Mouse (Mus musculus) cerebellum, adult 2 months (tissue): ENCODE data around the gene Rfc2. TPM values are rescaled to one million over a fixed set of nuclear protein-coding genes. Genes with fewer than 3 reads are reported as not detected.

Experiments used
- DNase-seq, 2 experiments: peaks; one replicate each; pipeline ENCODE4 v3.0.0; 2021
- H3K27ac ChIP-seq: fragments of 200-500 bp; 2 replicates; pipeline ENCODE4 v1.5.1; 2012; ENCODE audit warnings: low read length, control low read depth, inconsistent platforms; ENCODE audit not compliant: insufficient read depth
- H3K27me3 ChIP-seq: fragments of 200-500 bp; 2 replicates; pipeline ENCODE4 v1.6.1; 2012; ENCODE audit warnings: inconsistent platforms, mild to moderate bottlenecking, low read length, moderate library complexity; ENCODE audit not compliant: control insufficient read depth, insufficient read depth
- H3K4me1 ChIP-seq: fragments of 200-500 bp; 2 replicates; pipeline ENCODE4 v1.6.1; 2011; ENCODE audit warnings: low read length; ENCODE audit not compliant: control insufficient read depth, insufficient read depth
- H3K4me3 ChIP-seq: fragments of 200-500 bp; replicated peaks from 2 replicates; pipeline ENCODE3; 2011; ENCODE audit warnings: mild to moderate bottlenecking, low read depth, low read length, control low read depth; ENCODE audit not compliant: insufficient read depth
- CTCF ChIP-seq: fragments of 200-500 bp; IDR thresholded peaks from 2 replicates; pipeline ENCODE4 v1.5.1; 2011; ENCODE audit warnings: low read depth, mild to moderate bottlenecking, control low read depth, low read length, moderate library complexity, borderline replicate concordance; ENCODE audit not compliant: insufficient read depth
- POLR2A ChIP-seq: fragments of 200-500 bp; IDR thresholded peaks from 2 replicates; pipeline ENCODE4 v1.6.1; 2011; ENCODE audit warnings: low read length, control low read depth, borderline replicate concordance; ENCODE audit not compliant: insufficient read depth
- WGBS: fragments of 180-500 bp; shearing (Covaris S2); methylation state at CpG from one replicate; pipeline ENCODE4 v1.1.7; 2018; 5-methylcytosine and 5-hydroxymethylcytosine counted together
- polyA plus RNA-seq: library from polyadenylated mRNA; depleted of rRNA; stranded (reverse); fragments of >200 nt; gene quantifications from 2 replicates; pipeline ENCODE4 v1.2.3, GENCODE M21; 2012

Gene Rfc2
- polyA plus RNA-seq, 1 experiment: 116 TPM

- WGBS: 59% methylated on average over 8 of the region's 8 CpGs
Observed at GRCm38 (mm10) chr5:134568964-134569491, 12.1 kb upstream of the Rfc2 start.

GRCm38 (mm10) chr5:134571730-134572507 lies 9.2 kb upstream of the Rfc2 start:
- peak; percentile 44 to 67 for DNase-seq
- no peak for TF ChIP-seq CTCF
- no peak for TF ChIP-seq POLR2A

More at GRCm38 (mm10) chr5:134568964-134569491, 12.1 kb upstream of the Rfc2 start:
- H3K4me1 ChIP-seq: no peaks in the 10 kb centered on the region
- no peaks in the 10 kb centered on the region for H3K27me3 ChIP-seq
- DNase-seq: no peak
- no peak for TF ChIP-seq POLR2A
- no peak for TF ChIP-seq CTCF
- no peak overlapping the region for H3K27ac ChIP-seq
- no peak overlapping the region for H3K4me3 ChIP-seq

GRCm38 (mm10) chr5:134572508-134573214 lies 8.5 kb upstream of the Rfc2 start:
- Histone ChIP-seq H3K4me3 (no peak overlapping the region), H3K27me3 (no peaks in the 10 kb centered on the region), H3K4me1 (no peaks in the 10 kb centered on the region), H3K27ac (no peak overlapping the region)
- DNase-seq: no peak
- TF ChIP-seq CTCF: no peak
- no peak for TF ChIP-seq POLR2A
- WGBS: 35% methylated on average over 10 of the region's 10 CpGs

More at GRCm38 (mm10) chr5:134571730-134572507, 9.2 kb upstream of the Rfc2 start:
- Histone ChIP-seq H3K27me3 (no peaks in the 10 kb centered on the region), H3K4me3 (peak overlapping the region; percentile 95), H3K27ac (0 out of 2 replicates have a peak overlapping the region, but pooled peaks have one; percentile 51), H3K4me1 (no peaks in the 10 kb centered on the region)
- WGBS: under 1% methylated on average over 23 of the region's 23 CpGs

GRCm38 (mm10) chr5:134575833-134576232 lies 5.3 kb upstream of the Rfc2 start:
- no peaks in the 10 kb centered on the region for H3K4me1 ChIP-seq
- H3K27ac ChIP-seq: no peak overlapping the region
- H3K27me3 ChIP-seq: no peaks in the 10 kb centered on the region
- no peak overlapping the region for H3K4me3 ChIP-seq
- no peak for DNase-seq
- WGBS: 96% methylated on average over 5 of the region's 5 CpGs
- TF ChIP-seq CTCF: no peak
- TF ChIP-seq POLR2A: no peak

- Histone ChIP-seq H3K27ac (no peak overlapping the region), H3K27me3 (no peaks in the 10 kb centered on the region), H3K4me3 (no peak overlapping the region), H3K4me1 (no peaks in the 10 kb centered on the region)
- WGBS: 79% methylated on average over 14 of the region's 14 CpGs
- no peak for DNase-seq
- TF ChIP-seq CTCF (no peak), POLR2A (no peak)
Observed at GRCm38 (mm10) chr5:134576517-134577220, 4.5 kb upstream of the Rfc2 start.

GRCm38 (mm10) chr5:134577534-134577933 lies 3.6 kb upstream of the Rfc2 start:
- no peaks in the 10 kb centered on the region for H3K27me3 ChIP-seq
- 90% methylated on average over 7 of the region's 7 CpGs for WGBS
- TF ChIP-seq POLR2A (no peak), CTCF (no peak)
- H3K27ac ChIP-seq: no peak overlapping the region
- H3K4me1 ChIP-seq: no peaks in the 10 kb centered on the region
- H3K4me3 ChIP-seq: no peak overlapping the region
- no peak for DNase-seq

- Histone ChIP-seq H3K27me3 (no peaks in the 10 kb centered on the region), H3K4me3 (no peak overlapping the region), H3K4me1 (peaks cover 3% of the 10 kb centered on the region; the same call in 1 of the 2 replicates), H3K27ac (no peak overlapping the region)
- no peak for TF ChIP-seq POLR2A
- no peak for TF ChIP-seq CTCF
- WGBS: 51% methylated on average over 3 of the region's 3 CpGs
- DNase-seq: no peak
Observed at GRCm38 (mm10) chr5:134579135-134579534, 2.0 kb upstream of the Rfc2 start.
